Mouse (Mus musculus): ENCODE data around the gene Timm17a.

Timm17a gene

DNA sequence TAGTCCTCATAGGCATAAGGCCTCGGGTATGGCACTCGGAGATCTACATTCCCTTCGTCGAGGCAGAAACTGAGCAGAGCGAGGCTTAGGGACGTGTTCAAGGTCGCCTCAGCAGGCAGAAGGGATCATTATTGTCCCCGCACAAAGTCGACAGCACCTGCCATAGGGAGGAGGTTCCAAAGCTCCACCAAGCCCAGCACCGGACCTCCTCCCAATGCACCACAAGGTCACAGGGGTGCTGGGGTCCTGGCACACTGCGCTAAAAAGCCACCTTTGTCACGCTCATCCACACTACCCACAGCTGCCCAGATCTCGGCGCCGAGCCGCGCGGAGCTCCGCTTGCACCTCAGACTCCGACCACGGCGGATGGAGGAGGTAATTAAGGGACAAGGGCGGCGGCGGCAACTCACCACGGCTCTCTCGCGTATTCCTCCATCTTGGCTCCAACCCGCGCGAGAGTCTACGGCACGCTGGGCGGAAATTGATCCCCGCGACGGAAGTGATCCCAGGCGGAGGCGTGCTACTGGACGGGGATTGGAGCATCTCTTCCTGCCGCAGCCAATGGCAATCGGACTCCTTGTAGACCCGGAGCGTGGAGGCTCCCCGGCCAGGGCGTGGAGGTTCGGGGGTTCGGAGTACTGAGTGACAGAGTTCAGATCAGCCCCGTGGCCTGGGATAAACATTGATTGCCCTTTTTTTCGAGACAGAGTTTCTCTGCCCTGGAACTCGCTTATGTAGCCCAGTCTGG lies at the start of gene Timm17a:
Gene Timm17a (minus strand): TSS at position 495 of the 748 bp plus-strand sequence.
- DNase-seq (ENCODE audit: low read depth, low spot score): peak; percentile 96

DNA sequence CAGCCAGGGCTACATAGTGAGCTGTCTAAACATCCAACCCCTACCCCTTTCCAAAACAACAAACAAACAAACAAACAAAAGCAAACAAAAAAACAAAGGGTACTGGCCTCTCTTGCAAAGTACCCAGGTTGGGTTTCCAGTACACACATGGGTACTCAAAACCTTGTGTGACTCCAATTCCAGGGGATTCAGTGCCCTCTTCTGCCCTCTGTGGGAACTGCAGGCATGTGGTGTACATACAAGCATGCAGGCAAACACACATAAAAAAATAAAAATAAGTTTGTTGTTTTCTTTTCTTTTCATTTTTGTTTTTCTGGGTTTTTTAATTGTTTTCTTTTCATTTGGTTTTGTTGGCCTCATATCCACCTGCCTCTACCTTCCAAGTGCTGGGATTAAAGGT lies 48.5 kb upstream of the Timm17a start:
- DNase-seq (ENCODE audit: low read depth, low spot score): peak; percentile 67

DNA sequence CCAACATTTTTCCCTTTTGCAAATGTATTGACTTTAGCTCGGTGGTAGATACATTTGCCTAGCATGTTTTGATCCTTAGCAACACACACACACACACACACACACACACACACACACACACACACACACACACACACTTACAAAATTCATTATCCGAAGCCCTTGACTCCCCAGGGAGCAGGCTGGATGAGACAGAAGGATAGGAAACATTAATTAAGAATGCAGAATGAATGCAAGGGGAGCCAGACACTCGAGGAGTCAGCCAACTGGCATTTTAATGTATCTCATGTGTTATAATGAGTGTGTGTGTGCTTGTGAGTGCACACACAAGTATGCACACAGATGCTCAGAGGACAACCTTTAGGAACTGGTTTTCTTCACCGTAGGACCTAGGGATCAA lies 47.9 kb upstream of the Timm17a start:
- no peak for DNase-seq (ENCODE audit: low read depth, low spot score)

DNA sequence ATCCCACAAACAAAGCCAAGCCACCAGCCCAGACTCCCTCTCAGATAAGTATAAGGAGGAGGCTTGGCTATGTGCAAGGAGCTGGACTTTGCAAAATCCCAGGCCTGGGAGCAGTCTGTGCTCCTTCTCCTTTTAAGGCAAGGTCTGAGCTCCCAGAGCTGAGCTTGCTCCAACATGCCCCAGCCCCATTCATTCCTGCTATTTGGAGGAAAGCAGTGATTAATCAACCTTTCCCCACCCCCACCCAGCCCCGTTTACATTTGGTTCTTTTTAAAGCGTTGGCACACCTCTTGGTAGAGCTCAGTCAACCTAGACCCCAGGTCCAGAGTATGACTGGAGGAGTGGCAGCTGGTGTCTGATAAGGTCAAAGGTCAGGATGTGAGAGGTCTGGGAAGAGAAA lies 45.5 kb upstream of the Timm17a start:
- no peak for DNase-seq (ENCODE audit: low read depth, low spot score)

DNA sequence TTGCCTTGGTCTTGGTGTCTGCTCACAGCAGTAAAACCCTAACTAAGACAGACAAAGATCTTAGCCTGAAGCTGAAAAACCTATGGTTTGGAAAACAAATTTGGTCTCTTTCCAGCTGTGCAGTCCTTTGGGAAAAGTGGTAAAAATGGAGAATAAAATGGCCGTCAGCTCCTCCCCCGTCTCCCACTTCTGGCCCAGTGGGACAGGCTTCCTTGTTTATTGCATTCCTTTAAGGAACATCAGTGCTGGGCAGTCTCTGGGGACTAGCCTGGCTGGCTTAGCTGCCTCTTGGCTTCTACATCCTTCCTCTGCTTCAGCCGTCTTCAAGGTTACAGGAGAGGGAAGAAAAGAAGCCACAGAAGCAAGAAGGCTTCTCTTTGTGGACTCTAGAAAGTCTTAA lies 38.4 kb upstream of the Timm17a start:
- DNase-seq (ENCODE audit: low read depth, low spot score): no peak

DNA sequence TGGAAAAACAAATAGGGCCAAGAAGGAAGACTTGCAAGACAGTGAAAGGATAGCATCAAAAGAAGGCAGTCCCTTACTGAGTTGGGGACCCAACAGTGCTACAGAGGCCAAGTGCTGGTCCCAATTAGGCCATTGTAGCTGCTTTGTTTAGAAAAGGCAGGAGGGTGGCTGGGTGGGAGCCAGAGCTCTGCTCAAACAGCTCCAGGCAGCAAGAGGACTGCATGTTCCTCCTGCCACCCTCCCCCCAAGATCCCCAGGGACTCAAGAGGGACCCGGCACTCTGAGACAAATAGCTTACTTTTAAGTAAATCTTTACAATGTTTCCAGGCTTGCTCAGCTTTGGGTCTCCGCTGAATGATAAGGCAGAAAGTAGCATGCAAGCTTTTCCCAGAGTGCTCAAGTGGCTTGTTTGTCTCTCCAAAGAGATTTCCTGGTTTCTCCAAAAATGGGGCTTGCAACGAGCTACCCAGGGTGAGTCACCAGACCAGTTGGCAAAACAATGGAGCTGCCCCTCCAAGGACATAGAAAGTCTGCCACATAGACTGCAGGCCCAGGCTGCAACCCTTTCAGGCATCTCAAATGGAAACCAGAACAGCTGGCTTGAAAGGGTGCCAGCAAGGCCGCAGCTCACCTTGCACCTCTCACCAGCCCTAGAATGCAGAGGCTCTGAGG lies 34.1 kb upstream of the Timm17a start:
- DNase-seq (ENCODE audit: low read depth, low spot score): no peak

DNA sequence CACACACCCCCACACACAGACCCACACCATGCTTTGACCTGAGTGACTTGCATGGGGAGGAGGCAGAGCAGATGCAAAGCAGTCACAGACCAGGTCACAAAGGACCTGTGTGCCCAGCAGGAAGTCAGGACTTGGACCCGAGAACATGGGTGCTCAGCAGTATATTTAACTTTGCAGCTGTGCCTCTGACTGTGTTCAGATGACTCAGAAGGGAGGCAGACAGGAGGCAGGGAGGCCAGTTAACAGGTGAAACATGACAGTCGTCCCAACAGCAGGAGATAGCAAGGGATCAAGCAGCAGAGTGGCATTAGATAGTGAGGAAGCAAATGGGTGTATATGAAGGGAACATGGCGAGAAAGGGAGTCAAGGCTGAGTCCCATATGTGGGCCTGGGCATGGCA lies 33.3 kb upstream of the Timm17a start:
- no peak for DNase-seq (ENCODE audit: low read depth, low spot score)

DNA sequence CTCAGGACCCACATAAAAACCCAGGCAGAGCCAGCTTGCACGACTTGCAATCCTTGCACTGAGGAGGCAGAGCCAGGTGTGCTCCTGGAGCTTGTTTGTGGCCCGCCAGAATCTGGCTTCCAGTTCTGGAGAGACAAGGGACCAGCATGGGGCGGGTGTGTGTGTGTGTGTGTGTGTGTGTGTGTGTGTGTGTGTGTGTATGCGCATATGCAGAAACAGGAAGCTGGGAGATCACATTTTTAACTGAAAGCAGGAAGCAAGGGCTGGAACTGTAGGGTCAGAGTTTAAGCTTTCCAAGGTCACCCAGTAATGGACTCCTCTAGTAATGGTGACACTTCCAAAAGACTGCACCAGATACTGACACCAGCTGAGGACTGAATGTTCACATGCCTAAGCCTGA lies 30.4 kb upstream of the Timm17a start:
- peak; percentile 49 for DNase-seq (ENCODE audit: low read depth, low spot score)

DNA sequence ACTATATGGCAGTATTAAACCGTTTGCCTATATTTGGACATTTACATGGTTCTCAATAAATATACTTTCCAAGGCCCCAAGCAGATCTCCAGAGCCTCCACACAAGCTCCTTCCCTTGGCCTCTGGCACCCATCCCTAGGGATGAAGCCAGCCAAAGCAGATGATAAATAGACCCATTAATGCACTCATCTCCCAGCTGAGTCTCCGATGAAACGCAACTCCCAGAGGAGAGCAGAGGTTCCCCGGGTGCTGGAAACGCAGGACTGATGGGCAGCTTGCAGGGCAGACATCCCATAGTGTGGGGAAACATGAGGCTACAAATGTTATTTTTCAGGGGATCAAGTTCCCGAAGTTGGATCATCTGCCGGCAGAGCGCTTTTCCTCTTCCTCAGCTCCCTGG lies 28.4 kb upstream of the Timm17a start:
- no peak for DNase-seq (ENCODE audit: low read depth, low spot score)

DNA sequence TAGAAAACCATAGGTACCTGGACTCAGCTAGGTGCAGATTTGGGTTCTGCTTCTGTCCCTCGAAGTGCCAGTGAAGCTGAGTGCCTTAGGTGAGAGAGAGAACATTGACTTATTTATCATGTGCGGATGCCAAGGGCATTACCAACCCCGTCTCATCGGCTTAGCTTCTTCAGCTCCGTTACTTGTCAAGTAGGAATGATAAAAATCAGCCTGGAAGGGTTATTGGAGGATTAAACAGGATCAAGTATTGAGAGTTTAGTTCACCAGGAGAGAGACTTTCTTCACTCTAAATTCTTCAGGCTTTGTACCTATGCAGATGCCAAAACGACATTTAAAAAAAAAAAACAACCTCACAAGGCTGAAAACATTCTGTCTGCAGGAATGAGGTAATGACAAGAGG lies 17.0 kb upstream of the Timm17a start:
- no peak for DNase-seq (ENCODE audit: low read depth, low spot score)

DNA sequence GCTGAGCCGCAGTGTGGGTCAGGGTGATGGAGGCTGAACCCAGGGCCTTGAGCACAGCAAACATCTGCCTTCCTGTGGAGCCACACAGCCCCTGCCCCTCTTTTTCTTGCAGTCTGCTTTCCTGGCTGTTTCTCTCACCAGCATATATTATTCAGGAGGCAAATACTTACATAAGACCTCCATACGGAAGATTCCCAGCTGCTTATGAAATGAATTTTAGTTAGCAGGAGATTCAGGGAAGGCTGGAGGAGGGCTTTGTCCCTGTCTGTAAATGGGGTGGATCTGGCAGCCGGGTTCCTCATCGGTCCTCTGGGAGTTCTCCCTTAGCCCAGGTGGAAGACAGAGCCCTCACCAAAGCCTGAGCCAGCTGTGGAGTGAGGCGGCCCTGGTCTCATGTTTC lies 14.8 kb upstream of the Timm17a start:
- no peak for DNase-seq (ENCODE audit: low read depth, low spot score)

DNA sequence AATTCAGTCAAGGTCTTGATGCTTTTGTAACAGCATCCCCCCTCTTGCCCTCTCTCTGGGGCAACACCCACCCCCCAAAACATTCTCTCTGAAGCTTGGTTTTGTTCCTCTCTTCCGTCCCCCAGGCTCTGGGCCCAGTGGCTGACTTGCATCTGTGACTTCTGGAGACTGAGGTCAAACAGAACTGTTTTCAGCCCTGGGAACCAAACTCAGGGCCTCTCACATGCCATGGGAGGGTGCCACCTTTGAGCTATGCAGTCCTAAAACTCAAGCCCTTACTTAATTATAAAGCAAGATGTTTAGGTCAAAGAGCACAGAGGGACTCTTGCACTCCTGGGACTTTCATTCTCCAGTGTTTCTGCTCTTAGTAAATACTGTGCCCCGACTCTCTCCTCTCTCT lies 12.4 kb upstream of the Timm17a start:
- no peak for DNase-seq (ENCODE audit: low read depth, low spot score)

DNA sequence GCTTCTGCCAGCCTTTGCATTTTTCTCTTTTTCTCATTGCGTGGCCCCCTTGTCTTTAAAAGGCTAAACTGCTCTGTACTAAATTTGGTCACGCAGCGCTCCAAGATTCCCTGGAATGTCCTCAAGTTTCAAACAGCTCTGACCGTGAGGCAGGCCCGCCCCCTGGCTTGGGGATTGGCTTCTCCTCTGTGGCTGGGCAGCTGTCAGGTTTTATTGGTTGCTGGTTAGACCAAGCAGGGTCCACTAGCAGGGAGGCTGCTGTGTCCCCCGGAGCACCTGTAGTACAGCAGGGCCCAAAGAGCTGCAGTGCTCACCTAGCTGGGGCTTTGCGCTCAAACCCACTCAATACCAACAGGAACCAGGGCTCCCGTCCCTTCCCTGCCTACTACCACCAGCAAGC lies 11.0 kb upstream of the Timm17a start, which contains the start of gene Lmod1:
Gene Lmod1 (plus strand): TSS at position 237 of the 400 bp plus-strand sequence.
- DNase-seq (ENCODE audit: low read depth, low spot score): peak; percentile 35

DNA sequence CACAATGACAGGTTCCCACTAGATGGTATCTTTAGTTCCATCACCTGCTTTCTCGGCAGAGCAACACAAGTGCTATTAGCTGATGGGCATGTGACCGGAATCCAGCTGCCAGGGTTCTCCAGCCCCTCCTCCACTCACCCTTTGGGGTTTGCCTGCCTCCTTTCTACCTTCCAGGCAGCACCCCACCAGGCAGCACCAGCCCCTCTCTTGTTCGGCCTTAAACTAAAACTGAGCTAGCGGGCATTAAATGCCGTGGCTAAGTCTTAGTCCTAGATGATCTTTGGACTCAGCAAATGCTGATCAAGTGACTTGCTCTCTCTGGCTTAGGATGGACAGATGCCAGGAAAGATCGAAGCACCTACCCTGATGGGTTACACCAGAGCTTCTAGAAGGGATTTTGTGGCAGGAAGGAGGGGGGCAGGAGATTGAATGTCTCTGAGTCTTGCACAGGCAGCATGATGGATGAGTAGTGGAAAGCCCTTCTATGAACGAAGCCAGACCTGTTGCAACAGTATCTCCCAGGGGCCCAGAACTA lies 9.9 kb upstream of the Timm17a start:
- DNase-seq (ENCODE audit: low read depth, low spot score): no peak

DNA sequence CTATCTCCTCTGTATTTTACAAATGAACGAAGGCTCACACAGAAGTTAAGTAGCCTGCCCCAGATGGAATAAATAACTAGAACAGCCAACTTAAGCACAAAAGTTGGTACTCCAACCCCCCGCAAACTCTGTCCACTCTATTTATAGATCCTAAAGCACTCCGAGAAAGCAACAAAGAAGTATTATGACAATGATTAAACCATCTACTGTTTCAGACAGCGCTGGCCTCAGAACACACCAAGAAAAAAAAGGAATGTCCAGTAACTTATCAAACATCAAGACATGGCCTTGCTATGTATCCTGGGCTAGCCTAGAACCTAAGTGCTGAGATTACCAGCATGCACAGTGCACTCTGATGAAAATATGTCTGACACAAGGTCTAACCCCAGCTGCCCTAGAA lies 1.4 kb downstream of the Timm17a start:
- no peak for DNase-seq (ENCODE audit: low read depth, low spot score)

DNA sequence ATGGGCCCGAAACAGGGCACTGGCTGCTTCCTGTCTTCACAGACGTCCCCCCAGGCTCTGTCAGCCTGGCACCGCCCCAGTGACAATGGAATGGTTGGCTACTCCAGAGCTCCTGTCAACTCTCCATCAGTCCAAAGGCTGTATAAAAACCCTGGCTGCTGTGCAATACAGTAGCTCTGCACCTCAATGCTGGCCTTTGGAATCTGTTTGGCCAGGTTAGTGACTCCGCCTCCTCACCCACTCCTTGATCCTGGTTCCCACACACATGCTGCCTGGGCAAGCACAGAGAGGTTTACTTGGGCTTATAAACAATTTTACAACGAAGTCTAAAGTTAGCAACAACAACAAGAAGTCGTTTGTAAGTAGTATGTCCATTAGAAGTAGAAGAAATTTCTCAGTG lies 2.2 kb downstream of the Timm17a start:
- peak; percentile 50 for DNase-seq (ENCODE audit: low read depth, low spot score)

DNA sequence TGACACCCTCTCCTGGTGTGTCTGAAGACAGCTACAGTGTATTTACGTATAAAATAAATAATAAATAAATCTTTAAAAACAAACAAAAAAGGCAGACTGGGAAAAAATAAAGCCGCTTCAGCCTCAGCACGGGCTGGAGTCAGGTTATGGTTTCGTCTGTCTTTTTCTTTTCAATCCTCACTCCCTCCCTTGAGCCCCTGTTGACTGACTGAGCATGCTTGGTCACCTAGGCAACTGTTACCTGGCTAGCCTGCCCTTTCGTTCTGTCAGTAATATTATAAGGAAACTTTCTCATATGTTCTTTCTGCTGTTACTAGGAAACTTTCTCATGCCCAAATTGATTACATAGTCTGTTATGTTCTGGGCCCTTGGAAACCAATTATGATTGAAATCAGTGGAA lies 22.7 kb downstream of the Timm17a start:
- DNase-seq (ENCODE audit: low read depth, low spot score): no peak

DNA sequence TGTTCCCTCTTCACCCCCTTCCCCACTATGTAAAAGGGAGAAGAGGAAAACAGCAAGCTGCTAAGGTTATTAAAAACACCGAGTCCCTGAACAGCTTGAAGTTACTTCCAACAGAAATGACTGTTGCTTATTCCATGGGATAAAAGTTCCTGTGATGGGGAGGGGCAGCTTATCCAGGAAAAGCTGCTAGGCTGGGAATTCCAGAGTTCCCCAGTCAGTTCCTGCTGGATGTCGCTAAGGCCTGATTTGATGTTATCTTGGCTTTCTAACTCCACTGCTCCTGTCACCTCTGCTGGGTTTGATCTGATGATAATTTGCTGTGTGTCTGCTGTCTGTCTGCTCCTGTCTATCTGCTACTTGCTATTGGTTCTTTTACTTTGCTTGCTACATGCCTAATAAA lies 27.3 kb downstream of the Timm17a start:
- no peak for DNase-seq (ENCODE audit: low read depth, low spot score)

DNA sequence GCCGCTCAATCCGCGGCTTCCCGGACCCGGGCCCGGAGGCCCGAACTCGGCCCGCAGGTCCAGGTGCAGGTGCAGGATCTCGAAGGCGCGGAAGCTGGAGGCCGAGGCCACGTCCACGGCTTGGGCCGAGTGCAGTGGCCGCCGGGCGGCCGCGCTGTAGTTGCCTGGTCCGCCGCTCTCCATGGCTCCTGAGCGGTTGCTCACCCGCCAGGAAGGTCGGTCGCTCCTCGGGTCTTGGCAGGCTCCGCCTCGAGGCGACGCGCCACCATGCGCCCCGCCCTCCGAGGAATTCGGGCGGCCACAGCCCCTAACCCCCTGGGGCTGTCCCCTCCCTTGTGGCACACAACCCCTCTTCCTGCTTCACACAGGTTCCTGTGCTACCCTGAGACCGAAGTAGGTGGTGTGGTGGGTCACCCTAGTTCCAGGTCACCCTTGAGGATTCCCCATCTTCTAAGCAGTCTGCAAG lies 29.7 kb downstream of the Timm17a start, which contains the start of gene Rnpep:
Gene Rnpep (minus strand): TSS at position 259 of the 466 bp plus-strand sequence.
- DNase-seq (ENCODE audit: low read depth, low spot score): peak; percentile 94

DNA sequence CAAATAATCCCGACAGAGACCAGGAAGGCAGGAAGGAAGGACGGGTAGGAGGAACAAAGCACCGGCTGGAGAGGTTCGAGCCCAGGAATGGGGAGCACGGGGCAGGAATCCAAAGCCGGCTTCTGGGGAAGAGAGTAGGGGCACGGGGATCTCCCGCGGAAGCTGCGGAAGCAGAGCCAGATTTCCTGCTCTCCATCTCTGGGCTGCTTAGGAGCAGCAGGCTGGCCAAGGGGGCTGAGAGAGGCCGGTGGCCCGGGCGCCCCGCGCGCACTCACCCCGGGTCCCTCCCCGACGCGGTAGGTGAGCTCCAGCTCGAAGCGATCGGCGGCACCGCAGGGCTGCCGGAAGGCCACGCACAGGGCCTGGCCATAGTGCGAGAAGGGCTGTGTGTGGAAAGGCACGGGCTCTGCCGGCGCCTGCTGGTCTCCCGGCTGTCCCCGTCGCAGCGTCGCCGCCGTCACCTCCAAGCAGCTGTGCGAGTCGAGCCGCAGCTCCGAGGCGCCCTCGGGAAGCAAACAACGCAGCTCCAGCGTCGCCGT lies 30.2 kb downstream of the Timm17a start:
- peak; percentile 76 for DNase-seq (ENCODE audit: low read depth, low spot score)

DNA sequence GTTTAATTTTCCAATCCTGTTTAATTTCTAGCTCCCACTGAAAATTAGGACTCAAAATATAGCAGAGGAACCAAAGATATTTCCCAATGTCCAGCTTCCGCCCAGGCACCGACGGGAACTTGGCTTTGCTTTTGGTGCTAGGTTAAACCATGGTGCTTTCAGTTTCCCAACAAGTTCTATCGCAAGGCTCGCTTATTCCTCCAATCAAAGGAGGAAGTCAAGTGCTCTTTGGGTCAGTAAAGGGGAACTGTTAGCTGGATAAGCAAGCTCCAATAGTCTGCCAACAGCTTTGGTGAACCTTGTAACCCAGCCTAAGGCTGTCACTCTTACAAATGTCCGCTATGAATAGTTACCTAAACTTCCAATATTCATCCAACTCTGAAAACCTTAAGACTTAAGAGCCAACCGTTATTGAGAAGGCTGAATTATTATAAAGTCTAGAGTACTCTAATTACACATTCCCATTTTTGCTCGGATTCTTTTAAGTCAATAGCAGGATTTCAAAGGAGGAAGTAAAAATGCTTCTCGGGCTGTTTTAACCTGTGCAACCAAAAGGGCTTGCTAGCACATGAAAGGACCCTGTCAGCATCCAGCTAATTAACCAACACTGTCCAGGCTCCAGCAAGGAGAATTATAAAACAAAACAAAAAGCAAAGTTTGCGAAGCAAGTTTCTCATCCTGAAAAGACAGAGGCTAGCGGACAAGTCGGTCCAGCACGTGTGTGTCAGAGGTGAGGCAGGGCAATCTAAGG lies 30.9 kb downstream of the Timm17a start:
- no peak for DNase-seq (ENCODE audit: low read depth, low spot score)

DNA sequence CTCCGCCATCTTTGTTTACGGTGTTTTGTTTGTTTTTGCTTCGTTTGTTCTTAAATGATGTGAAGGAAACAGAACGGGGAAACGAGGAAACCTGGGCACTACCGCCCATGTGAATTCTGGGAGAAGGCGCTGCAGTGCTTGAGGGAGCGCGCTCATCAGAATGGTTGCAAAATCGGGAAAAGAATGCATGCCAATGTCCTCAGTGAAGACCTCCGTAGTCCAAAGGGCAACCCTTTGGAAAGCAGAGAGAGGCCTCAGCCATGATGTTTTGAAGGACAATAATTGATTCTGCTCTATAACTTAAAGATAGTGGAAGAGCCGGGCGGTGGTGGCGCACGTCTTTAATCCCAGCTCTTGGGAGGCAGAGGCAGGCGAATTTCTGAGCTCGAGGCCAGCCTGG lies 31.7 kb downstream of the Timm17a start:
- DNase-seq (ENCODE audit: low read depth, low spot score): no peak

Data from ZHBTc4 (cell line).